Mouse (Mus musculus) heart, adult 2 months (tissue): Measurements from ENCODE around the gene Dvl2. TPM values are rescaled to one million over a fixed set of nuclear protein-coding genes. Genes with fewer than 3 reads are reported as not detected.

Source experiments
- DNase-seq, 2 experiments: peaks; one replicate each; pipeline ENCODE4 v3.0.0; 2021
- H3K27ac ChIP-seq: fragments of 200-600 bp; 2 replicates; pipeline ENCODE4 v1.8.1; 2022
- H3K27me3 ChIP-seq: fragments of 200-500 bp; 2 replicates; pipeline ENCODE4 v1.6.1; 2012; ENCODE audit warnings: mild to moderate bottlenecking, low read length, inconsistent platforms, mixed read lengths; ENCODE audit not compliant: control insufficient read depth, insufficient read depth
- H3K36me3 ChIP-seq: fragments of 200-500 bp; 2 replicates; pipeline ENCODE4 v1.6.1; 2012; ENCODE audit warnings: low read length, inconsistent platforms; ENCODE audit not compliant: control insufficient read depth, insufficient read depth
- H3K4me1 ChIP-seq: fragments of 200-500 bp; 2 replicates; pipeline ENCODE4 v1.6.1; 2011; ENCODE audit warnings: low read length; ENCODE audit not compliant: control insufficient read depth, insufficient read depth
- H3K4me3 ChIP-seq: fragments of 200-600 bp; 2 replicates; pipeline ENCODE4 v1.8.1; 2022
- H3K79me2 ChIP-seq: fragments of 200-500 bp; replicated peaks from 2 replicates; pipeline ENCODE4 v1.6.1; 2012; ENCODE audit warnings: mild to moderate bottlenecking, inconsistent platforms, low read length, moderate library complexity, mixed read lengths; ENCODE audit not compliant: control insufficient read depth, insufficient read depth
- H3K9ac ChIP-seq: fragments of 200-500 bp; 2 replicates; pipeline ENCODE4 v1.6.1; 2012; ENCODE audit warnings: low read depth, mild to moderate bottlenecking, control low read depth, inconsistent platforms, low read length, mixed read lengths
- CTCF ChIP-seq: fragments of 200-600 bp; IDR thresholded peaks from 2 replicates; pipeline ENCODE4 v1.8.1; 2022; ENCODE audit warnings: antibody characterized with exemption, mild to moderate bottlenecking, moderate library complexity
- EP300 ChIP-seq: fragments of 200-500 bp; IDR thresholded peaks from 2 replicates; pipeline ENCODE4 v1.6.1; 2011; ENCODE audit warnings: low read depth, low read length, control low read depth; ENCODE audit not compliant: insufficient read depth
- POLR2A ChIP-seq: fragments of 200-500 bp; IDR thresholded peaks from 2 replicates; pipeline ENCODE4 v1.6.1; 2011; ENCODE audit warnings: mild to moderate bottlenecking, low read depth, low read length, control low read depth; ENCODE audit not compliant: insufficient read depth
- WGBS: fragments of 180-500 bp; shearing (Covaris S2); methylation state at CpG from one replicate; pipeline ENCODE4 v1.1.7; 2018; 5-methylcytosine and 5-hydroxymethylcytosine counted together
- intact Hi-C: fragments of 180-260 bp; cut with DNase I; formaldehyde crosslinking; loops from one replicate; pipeline ENCODE4 v1.15.1; 2025
- polyA plus RNA-seq: library from polyadenylated mRNA; depleted of rRNA; stranded (reverse); fragments of >200 nt; gene quantifications from 2 replicates; pipeline ENCODE4 v1.2.3, GENCODE M21; 2012
- total RNA-seq, 2 experiments: library from RNA; stranded (reverse); gene quantifications; 2 replicates each; pipeline ENCODE4 v1.2.3; 2021

The Dvl2 gene
- total and polyA plus RNA-seq, 3 experiments, result 4.1 to 7.4 (median 4.9) TPM

- H3K4me3 ChIP-seq, result no peak overlapping the region
- peaks cover 2% of the 10 kb centered on the region for H3K4me1 ChIP-seq
- H3K27ac ChIP-seq, result no peak overlapping the region; the same call in 1 of the 2 replicates
These were observed 29.6 kb downstream of the Dvl2 start for GRCm38 (mm10) chr11:70029829-70030550.

GRCm38 (mm10) chr11:70030651-70031320, 30.4 kb downstream of the Dvl2 start:
- 92% methylated on average over 28 of the region's 28 CpGs for whole genome bisulfite sequencing
- H3K4me1 ChIP-seq, result peaks cover 2% of the 10 kb centered on the region
- intact Hi-C loops, result no loop called here
- 0 out of 2 replicates have a peak, but pooled peaks cover 2% of the 10 kb centered on the region for H3K27me3 ChIP-seq
- no peak overlapping the region for H3K4me3 ChIP-seq
- no peak for DNase-seq
- no peak overlapping the region for H3K9ac ChIP-seq
- H3K27ac ChIP-seq, result no peak overlapping the region
- H3K36me3 ChIP-seq, result no peaks in the 10 kb centered on the region
- TF ChIP-seq CTCF, result no peak
- H3K79me2 ChIP-seq, result no peaks in the 10 kb centered on the region

More at GRCm38 (mm10) chr11:70029829-70030550, 29.6 kb downstream of the Dvl2 start:
- Histone ChIP-seq H3K9ac (no peak overlapping the region), H3K36me3 (no peaks in the 10 kb centered on the region), H3K79me2 (no peaks in the 10 kb centered on the region), H3K27me3 (0 out of 2 replicates have a peak, but pooled peaks cover 2% of the 10 kb centered on the region)
- no peak for DNase-seq
- WGBS, result 51% methylated on average over 11 of the region's 11 CpGs
- TF ChIP-seq POLR2A, result no peak
- TF ChIP-seq CTCF, result no peak
- no peak for TF ChIP-seq EP300
- intact Hi-C loops, result no loop called here

DNA sequence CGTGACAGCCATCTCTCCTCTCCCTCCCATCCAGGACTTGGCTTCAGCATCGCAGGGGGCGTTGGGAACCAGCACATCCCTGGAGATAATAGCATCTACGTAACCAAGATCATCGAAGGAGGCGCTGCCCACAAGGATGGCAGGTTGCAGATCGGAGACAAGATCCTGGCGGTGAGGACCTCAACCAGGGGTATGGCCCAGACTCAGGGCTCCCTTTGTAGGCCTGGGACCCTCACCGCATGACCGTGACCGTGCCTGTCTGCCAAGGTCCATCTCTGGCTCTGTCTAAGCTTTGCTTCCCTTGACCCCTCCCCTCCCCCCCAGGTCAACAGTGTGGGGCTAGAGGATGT, 30.9 kb downstream of the Dvl2 start:
- no peak for TF ChIP-seq POLR2A
- Histone ChIP-seq H3K27ac (no peak overlapping the region), H3K27me3 (0 out of 2 replicates have a peak, but pooled peaks cover 2% of the 10 kb centered on the region), H3K4me1 (peaks cover 2% of the 10 kb centered on the region), H3K4me3 (no peak overlapping the region), H3K9ac (no peak overlapping the region), H3K36me3 (no peaks in the 10 kb centered on the region), H3K79me2 (no peaks in the 10 kb centered on the region)
- intact Hi-C loops, result no loop called here
- WGBS, result 97% methylated on average over 11 of the region's 11 CpGs
- no peak for DNase-seq

- Histone ChIP-seq H3K4me1 (no peaks in the 10 kb centered on the region), H3K27me3 (no peaks in the 10 kb centered on the region), H3K36me3 (no peaks in the 10 kb centered on the region), H3K79me2 (no peaks in the 10 kb centered on the region), H3K9ac (no peak overlapping the region), H3K4me3 (no peak overlapping the region), H3K27ac (no peak overlapping the region)
- intact Hi-C loops, result no loop called here
- DNase-seq, result no peak
- WGBS, result 56% methylated on average over 7 of the region's 7 CpGs
- no peak for TF ChIP-seq CTCF
- no peak for TF ChIP-seq POLR2A
- TF ChIP-seq EP300, result no peak
These were observed 37.8 kb downstream of the Dvl2 start for GRCm38 (mm10) chr11:70038174-70038573.

GRCm38 (mm10) chr11:70039631-70040030, 39.2 kb downstream of the Dvl2 start:
- Histone ChIP-seq H3K79me2 (no peaks in the 10 kb centered on the region), H3K36me3 (no peaks in the 10 kb centered on the region), H3K4me3 (no peak overlapping the region), H3K9ac (no peak overlapping the region), H3K27ac (no peak overlapping the region), H3K27me3 (no peaks in the 10 kb centered on the region), H3K4me1 (no peaks in the 10 kb centered on the region)
- no peak for DNase-seq
- TF ChIP-seq POLR2A (no peak), CTCF (no peak), EP300 (no peak)
- WGBS, result 92% methylated on average over 10 of the region's 10 CpGs
- intact Hi-C loops, result no loop called here

DNA sequence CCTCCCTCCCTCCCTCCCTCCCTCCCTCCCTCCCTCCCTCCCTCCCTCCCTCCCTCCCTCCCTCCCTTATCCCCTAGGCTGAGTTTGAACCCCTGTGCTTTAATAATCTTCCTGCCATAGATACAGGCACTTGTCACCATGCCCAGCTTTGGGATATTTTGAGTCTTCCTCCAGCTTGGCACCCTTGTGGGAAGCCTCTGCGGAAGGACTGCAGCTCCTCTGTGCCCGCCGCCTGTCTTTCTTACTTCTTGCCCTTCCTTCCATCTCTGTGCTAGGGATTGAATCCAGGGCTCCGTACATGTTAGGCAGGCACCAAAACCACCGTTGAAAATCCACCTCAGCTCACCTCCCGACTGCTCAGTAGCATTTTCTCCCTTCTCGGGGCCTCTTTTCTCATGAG, 39.8 kb downstream of the Dvl2 start:
- 80% methylated on average over 7 of the region's 7 CpGs for WGBS
- DNase-seq, result no peak
- no peaks in the 10 kb centered on the region for H3K36me3 ChIP-seq
- intact Hi-C loops, result no loop called here
- H3K79me2 ChIP-seq, result no peaks in the 10 kb centered on the region
- TF ChIP-seq POLR2A (no peak), CTCF (no peak), EP300 (no peak)
- no peak overlapping the region for H3K9ac ChIP-seq
- no peaks in the 10 kb centered on the region for H3K4me1 ChIP-seq
- H3K27ac ChIP-seq, result no peak overlapping the region
- no peaks in the 10 kb centered on the region for H3K27me3 ChIP-seq
- H3K4me3 ChIP-seq, result no peak overlapping the region
